ENCODE assay signal across 7 mouse cellular contexts in genomic region chr11:113611664-113612611, GRCm38 (mm10). TPM values are rescaled to one million over a fixed set of nuclear protein-coding genes. Genes with fewer than 3 reads are reported as not detected.
DNase-seq lines count a peak whose midpoint lies in the region; ATAC-seq and TF ChIP-seq lines count a peak whose summit lies in the region.

No protein-coding gene starts in this region.

- no peaks in the 10 kb centered on the region for H3K9me3 ChIP-seq in ES-E14 (ENCODE audit: control insufficient read depth, insufficient read depth, low read depth, low read length)
- H3K9me3 ChIP-seq in forebrain, embryonic 11.5 days (ENCODE audit: control insufficient read depth, low read length) = no peaks in the 10 kb centered on the region
- no peaks in the 10 kb centered on the region for H3K9me3 ChIP-seq in hindbrain, embryonic 12.5 days (replicated peaks)

- in situ Hi-C loops in ES-E14 (cut with MboI; ENCODE audit: low sequenced_read_pairs in 2 of 2, unreplicated experiment in 2 of 2) = loop anchor here in 1 of 2 experiments (10.0 kb wide), 1 partner anchor 117 kb away; no protein-coding TSS in a partner anchor

- peaks cover 0 to 8% of the 10 kb centered on the region in 2 experiments; a peak in 2 of 4 replicates for H3K4me1 ChIP-seq in ES-E14 (ENCODE audit: control insufficient read depth in 2 of 2, insufficient read depth in 2 of 2, low read length in 2 of 2, poor library complexity in 1 of 2)
- H3K4me1 ChIP-seq in forebrain, embryonic 11.5 days (replicated peaks; ENCODE audit: control insufficient read depth, insufficient read depth, low read length) = no peaks in the 10 kb centered on the region
- peaks cover 19% of the 10 kb centered on the region for H3K4me1 ChIP-seq in hindbrain, embryonic 12.5 days

- ATAC-seq in forebrain, embryonic 11.5 days (replicated peaks; ENCODE audit: low FRiP score) = peak; percentile 46
- ATAC-seq in hindbrain, embryonic 12.5 days (ENCODE audit: low FRiP score) = peak; percentile 92

- no peak overlapping the region for H3K27ac ChIP-seq in ES-E14 (ENCODE audit: insufficient read depth, low read depth, low read length, poor library complexity, severe bottlenecking)
- H3K27ac ChIP-seq in forebrain, embryonic 11.5 days (ENCODE audit: low read depth, low read length) = peak overlapping the region; percentile 25
- peak overlapping the region; percentile 77 for H3K27ac ChIP-seq in hindbrain, embryonic 12.5 days
- H3K27ac ChIP-seq in left cerebral cortex, adult 2 months = peak overlapping the region; percentile 45

- H3K4me2 ChIP-seq in forebrain, embryonic 11.5 days (ENCODE audit: low read depth, low read length, severe bottlenecking) = no peak overlapping the region
- H3K4me2 ChIP-seq in hindbrain, embryonic 12.5 days (replicated peaks) = peak overlapping the region; percentile 32

- DNase-seq in ES-E14 (ENCODE audit: low read depth, low spot score) = peak; percentile 72
- peak; percentile 36 for DNase-seq in adrenal gland, adult 8-10 months
- peak; percentile 82 for DNase-seq in forebrain, embryonic 11.5 days (ENCODE audit: low spot score)
- DNase-seq in left cerebral cortex, adult 2 months (ENCODE audit: extremely low spot score in 1 of 2, low spot score in 2 of 2) = peak in 1 of 2 experiments; percentile 53
- DNase-seq in lung, postnatal 4 days = peak; percentile 69 to 70
- DNase-seq in right cerebral cortex, postnatal 25 days = peak; percentile 49

- peak; percentile 85 for TF ChIP-seq CTCF in left cerebral cortex, adult 2 months (IDR thresholded peaks at IDR 0.05)

- H3K9ac ChIP-seq in ES-E14 (ENCODE audit: insufficient read depth, low read depth, low read length, poor library complexity, severe bottlenecking) = peak overlapping the region; percentile 50
- 0 out of 2 replicates have a peak overlapping the region, but pooled peaks have one; percentile 21 for H3K9ac ChIP-seq in forebrain, embryonic 11.5 days (ENCODE audit: low read length)
- H3K9ac ChIP-seq in hindbrain, embryonic 12.5 days = 0 out of 2 replicates have a peak overlapping the region, but pooled peaks have one; percentile 54

- intact Hi-C loops in left cerebral cortex, adult 2 months (cut with DNase I) = loop anchor here (1.0 to 10.0 kb wide), 4 partner anchors 45 to 437 kb away; no protein-coding TSS in a partner anchor

- WGBS in forebrain, embryonic 11.5 days = 31% methylated on average over 24 of the region's 24 CpGs
- WGBS in hindbrain, embryonic 12.5 days = 8% methylated on average over 24 of the region's 24 CpGs

- H3K4me3 ChIP-seq in ES-E14 (ENCODE audit: insufficient read depth in 1 of 2, low read depth in 1 of 2, low read length in 2 of 2, poor library complexity in 1 of 2, severe bottlenecking in 1 of 2) = peak overlapping the region; percentile 2 to 42
- H3K4me3 ChIP-seq in forebrain, embryonic 11.5 days (ENCODE audit: low read depth, low read length) = no peak overlapping the region
- H3K4me3 ChIP-seq in hindbrain, embryonic 12.5 days = no peak overlapping the region
- H3K4me3 ChIP-seq in left cerebral cortex, adult 2 months = no peak overlapping the region; the same call in 1 of the 2 replicates

- H3K27me3 ChIP-seq in forebrain, embryonic 11.5 days (ENCODE audit: control insufficient read depth, insufficient read depth, low read length) = no peaks in the 10 kb centered on the region
- H3K27me3 ChIP-seq in hindbrain, embryonic 12.5 days = no peaks in the 10 kb centered on the region

- H3K36me3 ChIP-seq in ES-E14 (ENCODE audit: control insufficient read depth, insufficient read depth, low read length, poor library complexity, severe bottlenecking) = no peaks in the 10 kb centered on the region
- no peaks in the 10 kb centered on the region for H3K36me3 ChIP-seq in forebrain, embryonic 11.5 days (ENCODE audit: control insufficient read depth, insufficient read depth, low read length)
- no peaks in the 10 kb centered on the region for H3K36me3 ChIP-seq in hindbrain, embryonic 12.5 days

TF ChIP-seq in ES-E14, 5 proteins besides CTCF, POLR2A, EP300 and RAD21:
- TF ChIP-seq ZC3H11A (IDR thresholded peaks at IDR 0.05; ENCODE audit: borderline replicate concordance, low read depth, low read length) (0 out of 2 replicates have a peak, but pooled peaks have one; percentile 35), ZNF384 (IDR thresholded peaks at IDR 0.05; ENCODE audit: low read depth, low read length) (no peak)

RNA-seq across cellular contexts. Expression of gene Sstr2, which starts 7.2 kb away (rescaled TPM):
- 0.45 and 0.90 TPM in 2 replicates for total RNA-seq in ES-E14 (2012; rRNA removed)
- 1 to 10 TPM; 1.3 to 6.2 (median 3.7) TPM for total RNA-seq in adrenal gland, adult 8-10 months (2022)
- 10.5 and 10.7 TPM in 2 replicates for polyA plus RNA-seq in forebrain, embryonic 11.5 days (2014; fragmentation: Nextera tagmentation; extraction: Ambion mirVana)
- 35.3 and 37.8 TPM in 2 replicates for polyA plus RNA-seq in hindbrain, embryonic 12.5 days (2016; fragmentation: Nextera tagmentation; extraction: Ambion mirVana)
- 10 to 100 TPM; 30.4 to 33.8 TPM for total RNA-seq in left cerebral cortex, adult 2 months (2021)

RNA-seq across cellular contexts. Expression of gene Cog1, which starts 37.0 kb away (rescaled TPM):
- total RNA-seq in ES-E14 (2012; rRNA removed) = 19.1 TPM in 2 replicates
- 10 to 100 TPM; 45.5 to 63.0 (median 54.6) TPM for total RNA-seq in adrenal gland, adult 8-10 months (2022)
- polyA plus RNA-seq in forebrain, embryonic 11.5 days (2014; fragmentation: Nextera tagmentation; extraction: Ambion mirVana) = 36.2 and 39.4 TPM in 2 replicates
- 42.1 and 45.5 TPM in 2 replicates for polyA plus RNA-seq in hindbrain, embryonic 12.5 days (2016; fragmentation: Nextera tagmentation; extraction: Ambion mirVana)
- total RNA-seq in left cerebral cortex, adult 2 months (2021) = 10 to 100 TPM; 50.3 to 52.3 TPM

RNA-seq across cellular contexts. Expression of gene Slc39a11, which starts 37.9 kb away (rescaled TPM):
- 17.0 and 18.0 TPM in 2 replicates for total RNA-seq in ES-E14 (2012; rRNA removed)
- total RNA-seq in adrenal gland, adult 8-10 months (2022) = 10 to 100 TPM; 32.5 to 40.2 (median 36.8) TPM
- 18.4 and 20.6 TPM in 2 replicates for polyA plus RNA-seq in forebrain, embryonic 11.5 days (2014; fragmentation: Nextera tagmentation; extraction: Ambion mirVana)
- 32.3 and 33.5 TPM in 2 replicates for polyA plus RNA-seq in hindbrain, embryonic 12.5 days (2016; fragmentation: Nextera tagmentation; extraction: Ambion mirVana)
- 10 to 100 TPM; 12.4 to 13.3 TPM for total RNA-seq in left cerebral cortex, adult 2 months (2021)

Comparison
In these comparisons a context has a peak if more than half of its experiments do, and no peak if none do; other contexts are left out.
1. H3K4me3 ChIP-seq: peak in ES-E14 (2 of 2); none in forebrain, embryonic 11.5 days (single experiment), hindbrain, embryonic 12.5 days (single experiment) and left cerebral cortex, adult 2 months (single experiment).
2. RNA of gene Sstr2, which starts 7.2 kb away (total RNA-seq): 30.4 to 33.8 TPM in left cerebral cortex, adult 2 months; 1.3 to 6.2 TPM in adrenal gland, adult 8-10 months and 0.45 to 0.90 TPM in ES-E14; every median in the first group is over 4 times any median in the second.
3. Peak in every context shown above with its lines, with median percentiles within 50 percentile points of each other: H3K9ac ChIP-seq.